Mouse (Mus musculus) heart, adult 2 months (tissue): Measurements from ENCODE around the gene Denr.

ENCODE experiments used
- CTCF ChIP-seq: fragments of 200-600 bp; IDR thresholded peaks from 2 replicates; pipeline ENCODE4 v1.8.1; 2022; ENCODE audit warnings: antibody characterized with exemption, mild to moderate bottlenecking, moderate library complexity
- EP300 ChIP-seq: fragments of 200-500 bp; IDR thresholded peaks from 2 replicates; pipeline ENCODE4 v1.6.1; 2011; ENCODE audit warnings: low read depth, low read length, control low read depth; ENCODE audit not compliant: insufficient read depth
- POLR2A ChIP-seq: fragments of 200-500 bp; IDR thresholded peaks from 2 replicates; pipeline ENCODE4 v1.6.1; 2011; ENCODE audit warnings: mild to moderate bottlenecking, low read depth, low read length, control low read depth; ENCODE audit not compliant: insufficient read depth

- TF ChIP-seq CTCF: no peak
- peak; percentile 98 for TF ChIP-seq POLR2A
- TF ChIP-seq EP300: peak; percentile 43; the same call in 1 of the 2 replicates
These were observed 23.6 kb downstream of the Denr start, which contains the start of gene Ccdc62 for GRCm38 (mm10) chr5:123930508-123930989.
